Mouse (Mus musculus) midbrain, embryonic 12.5 days (tissue): ENCODE results near the gene Prr3. TPM values are rescaled to one million over a fixed set of nuclear protein-coding genes. Genes with fewer than 3 reads are reported as not detected.

ENCODE experiments used
- ATAC-seq: fragments of 200-750 bp; cut with Nextera tagmentation; 2 replicates; pipeline ENCODE4 v1.8.0; 2017; ENCODE audit warnings: low read depth, moderate TSS enrichment, moderate library complexity; ENCODE audit not compliant: low FRiP score
- H3K27ac ChIP-seq: fragments of 300-500 bp; sonication (generic); replicated peaks from 2 replicates; pipeline ENCODE4 v1.5.1; 2016; ENCODE audit warnings: mild to moderate bottlenecking
- H3K27me3 ChIP-seq: fragments of 300-500 bp; sonication (generic); 2 replicates; pipeline ENCODE4 v1.6.1; 2016; ENCODE audit warnings: mild to moderate bottlenecking
- H3K36me3 ChIP-seq: fragments of 300-500 bp; sonication (generic); 2 replicates; pipeline ENCODE4 v1.6.1; 2016
- H3K4me1 ChIP-seq: fragments of 300-500 bp; sonication (generic); 2 replicates; pipeline ENCODE4 v1.6.1; 2016
- H3K4me2 ChIP-seq: fragments of 300-500 bp; sonication (generic); replicated peaks from 2 replicates; pipeline ENCODE4 v1.6.1; 2016; ENCODE audit warnings: mild to moderate bottlenecking, moderate library complexity
- H3K4me3 ChIP-seq: fragments of 300-500 bp; sonication (generic); 2 replicates; pipeline ENCODE4 v1.5.1; 2016; ENCODE audit warnings: mild to moderate bottlenecking
- H3K9ac ChIP-seq: fragments of 300-500 bp; sonication (generic); replicated peaks from 2 replicates; pipeline ENCODE4 v1.6.1; 2016; ENCODE audit warnings: mild to moderate bottlenecking, moderate library complexity
- H3K9me3 ChIP-seq: fragments of 300-500 bp; sonication (generic); 2 replicates; pipeline ENCODE4 v1.6.1; 2016; ENCODE audit warnings: mild to moderate bottlenecking
- WGBS: fragments of 180-500 bp; shearing (Covaris S2); methylation state at CpG from one replicate; pipeline ENCODE4 v1.1.7; 2016; 5-methylcytosine and 5-hydroxymethylcytosine counted together
- polyA plus RNA-seq: library from polyadenylated mRNA; unstranded; fragments of >200 nt; fragmentation: Nextera tagmentation; extraction: Ambion mirVana; gene quantifications from 2 replicates; pipeline ENCODE4 v1.2.1, GENCODE M21; 2016

The Prr3 gene
- polyA plus RNA-seq: 49.2 and 53.4 TPM in 2 replicates

GRCm38 (mm10) chr17:35979401-35980362 lies at the start of gene Prr3, which contains the start of gene Gnl1:
Prr3 (minus strand) TSS chr17:35980236.
Gnl1 (plus strand) TSS chr17:35979851.
- peak within 1 kb of the TSS; percentile 94 for H3K4me3 ChIP-seq
- peak within 1 kb of the TSS; percentile 94 for H3K27ac ChIP-seq
- peak within 1 kb of the TSS; percentile 74 for H3K9ac ChIP-seq
- H3K27me3 ChIP-seq: no peaks in the 10 kb centered on the region
- peaks cover 39% of the 10 kb centered on the region for H3K36me3 ChIP-seq
- H3K4me1 ChIP-seq: peaks cover 21% of the 10 kb centered on the region
- H3K9me3 ChIP-seq: no peaks in the 10 kb centered on the region
- WGBS: under 1% methylated on average over 96 of the region's 109 CpGs
- ATAC-seq: peak; percentile 82
- H3K4me2 ChIP-seq: peak within 1 kb of the TSS; percentile 84

- H3K9ac ChIP-seq: no peak overlapping the region
- ATAC-seq: no peak
- H3K27me3 ChIP-seq: peaks cover 4% of the 10 kb centered on the region
- 62% methylated on average over 7 of the region's 7 CpGs for WGBS
- peaks cover 5% of the 10 kb centered on the region; the same call in 1 of the 2 replicates for H3K4me1 ChIP-seq
- no peak overlapping the region for H3K4me3 ChIP-seq
- no peak overlapping the region for H3K4me2 ChIP-seq
- H3K9me3 ChIP-seq: no peaks in the 10 kb centered on the region
- H3K27ac ChIP-seq: no peak overlapping the region
- no peaks in the 10 kb centered on the region for H3K36me3 ChIP-seq
Observed at GRCm38 (mm10) chr17:36028879-36029619, 49.0 kb upstream of the Prr3 start.

- Histone ChIP-seq H3K36me3 (no peaks in the 10 kb centered on the region), H3K9ac (no peak overlapping the region), H3K4me1 (peaks cover 5% of the 10 kb centered on the region; the same call in 1 of the 2 replicates), H3K4me3 (no peak overlapping the region), H3K27ac (no peak overlapping the region), H3K27me3 (peaks cover 4% of the 10 kb centered on the region), H3K4me2 (no peak overlapping the region), H3K9me3 (no peaks in the 10 kb centered on the region)
- 96% methylated on average over 4 of the region's 4 CpGs for WGBS
- ATAC-seq: no peak
Observed at GRCm38 (mm10) chr17:36027663-36028062, 47.6 kb upstream of the Prr3 start.

- WGBS: 90% methylated on average over 4 of the region's 4 CpGs
Observed at GRCm38 (mm10) chr17:36025901-36026300, 45.9 kb upstream of the Prr3 start.

GRCm38 (mm10) chr17:36025197-36025596 lies 45.2 kb upstream of the Prr3 start:
- 75% methylated on average over 5 of the region's 5 CpGs for WGBS
- Histone ChIP-seq H3K36me3 (no peaks in the 10 kb centered on the region), H3K4me1 (peaks cover 6% of the 10 kb centered on the region), H3K9ac (no peak overlapping the region), H3K9me3 (no peaks in the 10 kb centered on the region), H3K4me3 (no peak overlapping the region), H3K4me2 (no peak overlapping the region), H3K27me3 (no peaks in the 10 kb centered on the region), H3K27ac (no peak overlapping the region)
- no peak for ATAC-seq

More at GRCm38 (mm10) chr17:36025901-36026300, 45.9 kb upstream of the Prr3 start:
- H3K27me3 ChIP-seq: no peaks in the 10 kb centered on the region; the same call in 1 of the 2 replicates
- no peak overlapping the region for H3K9ac ChIP-seq
- H3K27ac ChIP-seq: no peak overlapping the region
- no peak overlapping the region for H3K4me3 ChIP-seq
- no peak for ATAC-seq
- no peaks in the 10 kb centered on the region for H3K9me3 ChIP-seq
- no peak overlapping the region for H3K4me2 ChIP-seq
- no peaks in the 10 kb centered on the region; the same call in 1 of the 2 replicates for H3K4me1 ChIP-seq
- no peaks in the 10 kb centered on the region for H3K36me3 ChIP-seq

- Histone ChIP-seq H3K4me1 (peaks cover 6% of the 10 kb centered on the region), H3K4me2 (no peak overlapping the region), H3K9ac (no peak overlapping the region), H3K27ac (no peak overlapping the region), H3K36me3 (no peaks in the 10 kb centered on the region), H3K27me3 (no peaks in the 10 kb centered on the region), H3K4me3 (no peak overlapping the region), H3K9me3 (no peaks in the 10 kb centered on the region)
- WGBS: 76% methylated on average over 9 of the region's 9 CpGs
- no peak for ATAC-seq
Observed at GRCm38 (mm10) chr17:36023710-36024654, 43.9 kb upstream of the Prr3 start.

GRCm38 (mm10) chr17:36022922-36023321 lies 42.9 kb upstream of the Prr3 start:
- 92% methylated on average over 6 of the region's 6 CpGs for WGBS
- peaks cover 6% of the 10 kb centered on the region for H3K4me1 ChIP-seq
- H3K4me2 ChIP-seq: no peak overlapping the region
- H3K4me3 ChIP-seq: no peak overlapping the region
- no peak for ATAC-seq
- H3K36me3 ChIP-seq: no peaks in the 10 kb centered on the region
- no peak overlapping the region for H3K27ac ChIP-seq
- no peaks in the 10 kb centered on the region for H3K27me3 ChIP-seq
- no peak overlapping the region for H3K9ac ChIP-seq
- no peaks in the 10 kb centered on the region for H3K9me3 ChIP-seq

GRCm38 (mm10) chr17:36022098-36022497 lies 42.1 kb upstream of the Prr3 start:
- Histone ChIP-seq H3K9me3 (no peaks in the 10 kb centered on the region), H3K27ac (no peak overlapping the region), H3K4me1 (peaks cover 6% of the 10 kb centered on the region), H3K4me2 (no peak overlapping the region), H3K9ac (no peak overlapping the region), H3K4me3 (no peak overlapping the region), H3K27me3 (no peaks in the 10 kb centered on the region), H3K36me3 (no peaks in the 10 kb centered on the region)
- WGBS: 91% methylated on average over 9 of the region's 9 CpGs
- ATAC-seq: no peak

GRCm38 (mm10) chr17:36021309-36021708 lies 41.3 kb upstream of the Prr3 start:
- no peaks in the 10 kb centered on the region for H3K27me3 ChIP-seq
- H3K4me2 ChIP-seq: no peak overlapping the region
- ATAC-seq: no peak
- no peak overlapping the region for H3K4me3 ChIP-seq
- no peaks in the 10 kb centered on the region for H3K36me3 ChIP-seq
- H3K4me1 ChIP-seq: peaks cover 6% of the 10 kb centered on the region
- WGBS: 91% methylated on average over 1 of the region's 1 CpGs
- H3K9me3 ChIP-seq: no peaks in the 10 kb centered on the region
- no peak overlapping the region for H3K27ac ChIP-seq
- H3K9ac ChIP-seq: no peak overlapping the region

GRCm38 (mm10) chr17:36020191-36021073 lies 40.4 kb upstream of the Prr3 start, which contains the start of gene H2-T24:
H2-T24 (minus strand) TSS chr17:36020560.
- no peak within 1 kb of the TSS for H3K4me2 ChIP-seq
- WGBS: 40% methylated on average over 15 of the region's 15 CpGs
- no peak within 1 kb of the TSS for H3K27ac ChIP-seq

More at GRCm38 (mm10) chr17:36020191-36021073, 40.4 kb upstream of the Prr3 start, which contains the start of gene H2-T24:
- H3K36me3 ChIP-seq: 0 out of 2 replicates have a peak, but pooled peaks cover 2% of the 10 kb centered on the region
- no peak for ATAC-seq
- H3K4me1 ChIP-seq: peaks cover 6% of the 10 kb centered on the region
- H3K9ac ChIP-seq: no peak within 1 kb of the TSS
- H3K27me3 ChIP-seq: no peaks in the 10 kb centered on the region
- H3K9me3 ChIP-seq: no peaks in the 10 kb centered on the region
- no peak within 1 kb of the TSS for H3K4me3 ChIP-seq
